ENCODE assay signal across 23 mouse cellular contexts in the genomic region with DNA sequence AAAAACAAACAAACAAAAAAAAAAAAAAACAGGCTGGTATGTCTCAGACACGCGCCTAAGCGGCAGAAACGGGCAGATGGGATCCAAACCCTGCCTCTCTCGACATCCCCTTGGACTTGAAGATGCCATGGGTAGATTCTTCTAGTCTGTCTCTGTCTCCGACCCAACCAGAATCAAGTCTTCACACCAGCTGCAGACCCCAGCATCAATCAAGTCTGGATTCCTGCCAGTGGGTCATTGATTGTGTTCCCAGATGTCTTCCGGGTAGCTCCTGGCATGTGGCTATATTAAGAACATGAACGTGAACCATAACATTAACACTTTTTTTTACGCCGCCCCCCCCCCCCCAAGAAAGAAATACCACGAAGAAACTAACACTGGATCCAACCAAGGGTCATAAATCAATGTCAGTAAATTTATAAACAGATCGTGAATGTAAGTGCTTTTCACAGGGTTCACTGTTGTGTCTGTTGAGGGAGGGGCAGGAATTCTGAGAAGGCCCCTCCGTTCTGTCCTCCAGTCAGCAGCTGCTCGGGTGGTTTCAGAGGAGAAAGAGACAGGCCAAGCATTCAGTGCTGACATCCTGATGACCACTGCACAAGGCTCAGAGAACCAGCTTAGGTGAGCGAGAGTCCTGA.
DNase-seq lines count a peak whose midpoint lies in the region; ATAC-seq and TF ChIP-seq lines count a peak whose summit lies in the region.
"Had no signal": no experiment of that assay in that cellular context is flagged by ENCODE, and none has a peak within 500 bp of the region (broad histone marks: within the 10 kb centered on the region; RNA-seq: fewer than 3 reads in every experiment).

No protein-coding gene starts in this region.

- 41% methylated on average over 15 of the region's 15 CpGs for WGBS in lung, postnatal 0 days
- WGBS in intestine, postnatal 0 days = 44% methylated on average over 15 of the region's 15 CpGs
- 55% methylated on average over 15 of the region's 15 CpGs for WGBS in neural tube, embryonic 12.5 days

- H3K27ac ChIP-seq in lung, postnatal 0 days (ENCODE audit: low read length) = no peak overlapping the region
- H3K27ac ChIP-seq in intestine, postnatal 0 days (ENCODE audit: low read depth, low read length) = no peak overlapping the region
- no peak overlapping the region for H3K27ac ChIP-seq in neural tube, embryonic 12.5 days
- H3K27ac ChIP-seq: forebrain, embryonic 10.5 days; kidney, embryonic 15.5 days; liver, embryonic 15.5 days; macrophage; midbrain, embryonic 13.5 days; neural tube, embryonic 13.5 days had no signal

- H3K9me3 ChIP-seq in lung, postnatal 0 days (ENCODE audit: low read length) = no peaks in the 10 kb centered on the region
- no peaks in the 10 kb centered on the region for H3K9me3 ChIP-seq in intestine, postnatal 0 days (ENCODE audit: control insufficient read depth)
- H3K9me3 ChIP-seq in neural tube, embryonic 12.5 days = no peaks in the 10 kb centered on the region
- H3K9me3 ChIP-seq: forebrain, embryonic 10.5 days; heart, embryonic 12.5 days; kidney, embryonic 15.5 days; liver, embryonic 15.5 days; midbrain, embryonic 13.5 days; neural tube, embryonic 13.5 days had no signal

- H3K9ac ChIP-seq in lung, postnatal 0 days (replicated peaks; ENCODE audit: low read depth) = no peak overlapping the region
- H3K9ac ChIP-seq in intestine, postnatal 0 days (ENCODE audit: low read depth, low read length) = no peak overlapping the region
- no peak overlapping the region for H3K9ac ChIP-seq in neural tube, embryonic 12.5 days
- H3K9ac ChIP-seq: heart, embryonic 12.5 days; kidney, embryonic 15.5 days; liver, embryonic 15.5 days; midbrain, embryonic 13.5 days; neural tube, embryonic 13.5 days had no signal

- TF ChIP-seq EP300 in lung, postnatal 0 days (IDR thresholded peaks at IDR 0.05) = no peak

- peak; percentile 43; the same call in 1 of the 2 replicates for ATAC-seq in lung, postnatal 0 days
- 0 out of 2 replicates have a peak, but pooled peaks have one; percentile 10 for ATAC-seq in intestine, postnatal 0 days
- ATAC-seq in neural tube, embryonic 12.5 days (ENCODE audit: low FRiP score, low read depth) = peak; percentile 31; the same call in 1 of the 2 replicates
- ATAC-seq: activated CD4-positive, CD25-positive, alpha-beta regulatory T cell, adult 4 months; forebrain, embryonic 16.5 days; midbrain, embryonic 13.5 days had no signal

- H3K4me3 ChIP-seq in lung, postnatal 0 days (ENCODE audit: low read depth, low read length) = no peak overlapping the region
- no peak overlapping the region for H3K4me3 ChIP-seq in intestine, postnatal 0 days (ENCODE audit: low read depth, low read length)
- H3K4me3 ChIP-seq in neural tube, embryonic 12.5 days = no peak overlapping the region
- H3K4me3 ChIP-seq: forebrain, embryonic 10.5 days; heart, embryonic 12.5 days; kidney, embryonic 15.5 days; liver, embryonic 15.5 days; midbrain, embryonic 13.5 days; neural tube, embryonic 13.5 days had no signal

- peak; percentile 51 for DNase-seq in embryo, embryonic 10.5 days (ENCODE audit: low spot score)
- DNase-seq in embryo, embryonic 9.5 days (ENCODE audit: extremely low spot score) = no peak
- DNase-seq in lung, postnatal 0 days (ENCODE audit: low spot score) = no peak
- no peak for DNase-seq in lung, postnatal 10 days
- DNase-seq in right cerebral cortex, adult 18-20 months = no peak
- no peak for DNase-seq in cerebellum, adult 9-11 months
- DNase-seq: adrenal gland, postnatal 10 days; cerebellum, adult 9-10 months; gastrocnemius, postnatal 14 days; heart, adult 18-20 months; heart, postnatal 10 days; liver had no signal

- no peaks in the 10 kb centered on the region for H3K36me3 ChIP-seq in lung, postnatal 0 days (ENCODE audit: insufficient read depth, low read length)
- H3K36me3 ChIP-seq in intestine, postnatal 0 days (ENCODE audit: control insufficient read depth, insufficient read depth) = no peaks in the 10 kb centered on the region
- no peaks in the 10 kb centered on the region for H3K36me3 ChIP-seq in neural tube, embryonic 12.5 days
- H3K36me3 ChIP-seq: forebrain, embryonic 10.5 days; heart, embryonic 12.5 days; kidney, embryonic 15.5 days; liver, embryonic 15.5 days; midbrain, embryonic 13.5 days; neural tube, embryonic 13.5 days had no signal

- no peak for TF ChIP-seq CTCF in lung, postnatal 0 days (IDR thresholded peaks at IDR 0.05)
- TF ChIP-seq CTCF in intestine, postnatal 0 days (IDR thresholded peaks at IDR 0.05; ENCODE audit: low read depth) = no peak

- no peak overlapping the region; the same call in 1 of the 2 replicates for H3K4me2 ChIP-seq in lung, postnatal 0 days (replicated peaks; ENCODE audit: low read depth, low read length)
- H3K4me2 ChIP-seq in intestine, postnatal 0 days (replicated peaks; ENCODE audit: low read depth) = no peak overlapping the region; the same call in 1 of the 2 replicates
- H3K4me2 ChIP-seq in neural tube, embryonic 12.5 days (replicated peaks) = no peak overlapping the region
- H3K4me2 ChIP-seq: heart, embryonic 12.5 days; kidney, embryonic 15.5 days; liver, embryonic 15.5 days; midbrain, embryonic 13.5 days; neural tube, embryonic 13.5 days had no signal

- no peaks in the 10 kb centered on the region for H3K27me3 ChIP-seq in lung, postnatal 0 days (replicated peaks; ENCODE audit: insufficient read depth, low read length)
- H3K27me3 ChIP-seq in intestine, postnatal 0 days (replicated peaks; ENCODE audit: control insufficient read depth, insufficient read depth, low read length) = no peaks in the 10 kb centered on the region
- H3K27me3 ChIP-seq in neural tube, embryonic 12.5 days (replicated peaks) = no peaks in the 10 kb centered on the region; the same call in 1 of the 2 replicates
- H3K27me3 ChIP-seq: liver, embryonic 15.5 days; neural tube, embryonic 13.5 days had no signal

- H3K4me1 ChIP-seq in lung, postnatal 0 days (ENCODE audit: insufficient read depth, low read depth, low read length) = no peaks in the 10 kb centered on the region
- no peaks in the 10 kb centered on the region for H3K4me1 ChIP-seq in intestine, postnatal 0 days (replicated peaks; ENCODE audit: control insufficient read depth, insufficient read depth, low read length)
- peaks cover 6% of the 10 kb centered on the region; the same call in 1 of the 2 replicates for H3K4me1 ChIP-seq in neural tube, embryonic 12.5 days
- H3K4me1 ChIP-seq: liver, embryonic 15.5 days had no signal
